Mouse (Mus musculus) midbrain, postnatal 0 days (tissue): Measurements from ENCODE around the gene Herc3. TPM values are rescaled to one million over a fixed set of nuclear protein-coding genes. Genes with fewer than 3 reads are reported as not detected.
A peak's percentile ranks its signal among the peaks of the same experiment; 100 is the strongest.

Experiments used
- ATAC-seq: fragments of 200-750 bp; cut with Nextera tagmentation; 2 replicates; pipeline ENCODE4 v1.8.0; 2017; ENCODE audit warnings: moderate number of reproducible peaks, mild to moderate bottlenecking, moderate TSS enrichment, moderate library complexity; ENCODE audit not compliant: low FRiP score
- DNase-seq: peaks from one replicate; pipeline ENCODE4 v3.0.0-alpha.2; 2015; ENCODE audit warnings: low spot score
- H3K27ac ChIP-seq: fragments of 300-500 bp; sonication (generic); 2 replicates; pipeline ENCODE4 v1.5.1; 2014; ENCODE audit warnings: low read depth, mild to moderate bottlenecking, low read length, mixed read lengths
- H3K27me3 ChIP-seq: fragments of 300-500 bp; sonication (generic); 2 replicates; pipeline ENCODE4 v1.6.1; 2014; ENCODE audit warnings: low read length, control low read depth, mixed read lengths; ENCODE audit not compliant: insufficient read depth
- H3K36me3 ChIP-seq: fragments of 300-500 bp; sonication (generic); 2 replicates; pipeline ENCODE4 v1.6.1; 2014; ENCODE audit warnings: low read length, control low read depth, mixed read lengths; ENCODE audit not compliant: insufficient read depth
- H3K4me1 ChIP-seq: fragments of 300-500 bp; sonication (generic); 2 replicates; pipeline ENCODE4 v1.6.1; 2014; ENCODE audit warnings: mild to moderate bottlenecking, control low read depth, antibody characterized with exemption, low read length, mixed read lengths; ENCODE audit not compliant: insufficient read depth
- H3K4me2 ChIP-seq: fragments of 300-500 bp; sonication (generic); 2 replicates; pipeline ENCODE4 v1.6.1; 2014; ENCODE audit warnings: low read depth, mild to moderate bottlenecking, low read length, mixed read lengths; ENCODE audit not compliant: poor library complexity, severe bottlenecking
- H3K4me3 ChIP-seq: fragments of 300-500 bp; sonication (generic); 2 replicates; pipeline ENCODE4 v1.5.1; 2014; ENCODE audit warnings: low read depth, mild to moderate bottlenecking, low read length, moderate library complexity
- H3K9ac ChIP-seq: fragments of 300-500 bp; sonication (generic); replicated peaks from 2 replicates; pipeline ENCODE4 v1.6.1; 2014; ENCODE audit warnings: mild to moderate bottlenecking, low read length, moderate library complexity, mixed read lengths; ENCODE audit not compliant: poor library complexity, severe bottlenecking
- H3K9me3 ChIP-seq: fragments of 300-500 bp; sonication (generic); 2 replicates; pipeline ENCODE4 v1.6.1; 2016; ENCODE audit warnings: low read length, control low read depth
- CTCF ChIP-seq: IDR thresholded peaks from 2 replicates; pipeline ENCODE4 v1.5.1; 2016; ENCODE audit warnings: antibody characterized with exemption, mild to moderate bottlenecking
- WGBS: fragments of 180-500 bp; shearing (Covaris S2); extraction: QIAGEN DNeasy Blood & Tissue Kit; methylation state at CpG from one replicate; pipeline ENCODE4 v1.1.7; 2014; 5-methylcytosine and 5-hydroxymethylcytosine counted together
- polyA plus RNA-seq: library from polyadenylated mRNA; unstranded; fragments of >200 nt; fragmentation: Nextera tagmentation; extraction: Ambion mirVana; gene quantifications from 2 replicates; pipeline ENCODE4 v1.2.1, GENCODE M21; 2015
- total RNA-seq: library from RNA; depleted of rRNA; stranded (reverse); fragments of >200 nt; gene quantifications from 2 replicates; pipeline ENCODE4 v1.2.3, GENCODE M21; 2014

The Herc3 gene
- total and polyA plus RNA-seq, 2 experiments from 2014 or later, result 34.2 to 153 TPM

DNA sequence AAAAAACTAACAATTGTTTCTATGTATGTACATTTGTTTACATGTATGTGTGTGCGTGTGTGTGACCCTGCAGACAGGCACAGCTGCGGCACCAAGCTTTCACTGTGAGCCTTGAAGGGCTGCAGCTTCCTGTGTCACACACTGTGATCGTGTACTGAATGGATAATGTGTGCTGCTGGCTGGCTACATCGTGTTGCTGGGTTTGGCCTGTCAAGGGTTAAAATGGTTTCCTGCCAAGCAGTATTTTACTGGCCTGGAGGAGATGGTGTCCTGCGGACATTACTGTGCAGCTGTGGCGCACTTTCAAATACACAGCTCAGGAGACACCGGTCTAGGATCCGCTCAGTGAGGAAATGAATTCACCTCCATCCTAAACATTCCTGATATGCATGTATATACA, 71.9 kb downstream of the Herc3 start:
- Histone ChIP-seq H3K27ac (no peak overlapping the region), H3K9me3 (peaks cover 5% of the 10 kb centered on the region; the same call in 1 of the 2 replicates), H3K36me3 (no peaks in the 10 kb centered on the region), H3K27me3 (no peaks in the 10 kb centered on the region), H3K9ac (no peak overlapping the region), H3K4me3 (no peak overlapping the region), H3K4me2 (peak overlapping the region; percentile 26; the same call in 1 of the 2 replicates), H3K4me1 (no peaks in the 10 kb centered on the region)
- TF ChIP-seq CTCF, result no peak
- WGBS, result 11% methylated on average over 8 of the region's 8 CpGs
- ATAC-seq, result peak; percentile 67
- DNase-seq, result peak; percentile 93

DNA sequence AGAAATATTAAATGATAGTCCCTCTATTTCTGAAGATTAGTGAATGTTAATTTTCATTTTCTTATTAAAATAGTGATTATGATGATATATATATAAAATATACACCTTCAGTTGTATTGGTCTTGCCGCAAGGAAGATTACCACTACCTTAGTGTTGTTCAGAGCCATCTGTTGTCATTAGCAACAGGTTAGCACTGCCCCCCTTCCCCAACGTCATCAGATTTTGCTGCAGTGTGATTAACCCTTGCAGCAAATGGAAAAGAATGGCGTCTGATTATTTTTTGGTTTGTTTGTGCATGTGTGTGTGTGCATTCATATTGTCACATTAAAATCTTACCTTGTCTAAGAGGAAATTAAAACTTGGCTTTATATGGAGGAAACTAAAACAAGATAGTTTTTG, 73.3 kb downstream of the Herc3 start:
- TF ChIP-seq CTCF, result no peak
- Histone ChIP-seq H3K4me3 (no peak overlapping the region), H3K27ac (no peak overlapping the region), H3K27me3 (no peaks in the 10 kb centered on the region), H3K4me2 (no peak overlapping the region), H3K36me3 (no peaks in the 10 kb centered on the region), H3K4me1 (no peaks in the 10 kb centered on the region), H3K9ac (no peak overlapping the region), H3K9me3 (peaks cover 5% of the 10 kb centered on the region; the same call in 1 of the 2 replicates)
- ATAC-seq, result no peak
- 46% methylated on average over 3 of the region's 3 CpGs for WGBS
- DNase-seq, result peak; percentile 71

DNA sequence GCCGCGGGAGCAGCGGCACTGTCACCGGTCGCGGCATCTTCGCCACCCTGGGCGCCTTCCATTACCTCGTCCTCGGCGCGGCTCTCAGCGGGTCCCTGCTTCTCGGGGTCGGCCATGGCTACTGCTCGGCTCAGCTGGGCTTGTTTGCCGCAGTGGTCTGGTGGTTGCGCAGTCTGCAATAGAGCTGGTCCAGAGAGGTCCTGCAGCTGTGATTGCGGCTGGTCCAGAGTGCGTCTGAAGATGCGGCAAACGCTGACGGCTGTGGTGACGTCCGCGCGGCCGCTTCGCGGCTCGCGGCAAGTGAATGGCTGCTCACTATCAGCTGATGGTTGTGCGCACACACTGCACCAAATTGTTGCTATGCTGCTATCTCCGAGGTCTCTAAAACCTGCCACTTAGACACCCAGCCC, 75.6 kb downstream of the Herc3 start, which contains the start of gene Nap1l5:
Nap1l5 (minus strand) TSS at position 225 of the 410 bp plus-strand sequence.
- Histone ChIP-seq H3K27ac (peak within 1 kb of the TSS; percentile 88), H3K9me3 (peaks cover 5% of the 10 kb centered on the region; the same call in 1 of the 2 replicates), H3K27me3 (no peaks in the 10 kb centered on the region), H3K4me2 (peak within 1 kb of the TSS; percentile 49), H3K36me3 (no peaks in the 10 kb centered on the region), H3K4me1 (no peaks in the 10 kb centered on the region), H3K4me3 (peak within 1 kb of the TSS; percentile 51), H3K9ac (peak within 1 kb of the TSS; percentile 70)
- ATAC-seq (peak; percentile 96), DNase-seq (peak; percentile 89)
- 40% methylated on average over 34 of the region's 34 CpGs for WGBS
- TF ChIP-seq CTCF, result no peak

DNA sequence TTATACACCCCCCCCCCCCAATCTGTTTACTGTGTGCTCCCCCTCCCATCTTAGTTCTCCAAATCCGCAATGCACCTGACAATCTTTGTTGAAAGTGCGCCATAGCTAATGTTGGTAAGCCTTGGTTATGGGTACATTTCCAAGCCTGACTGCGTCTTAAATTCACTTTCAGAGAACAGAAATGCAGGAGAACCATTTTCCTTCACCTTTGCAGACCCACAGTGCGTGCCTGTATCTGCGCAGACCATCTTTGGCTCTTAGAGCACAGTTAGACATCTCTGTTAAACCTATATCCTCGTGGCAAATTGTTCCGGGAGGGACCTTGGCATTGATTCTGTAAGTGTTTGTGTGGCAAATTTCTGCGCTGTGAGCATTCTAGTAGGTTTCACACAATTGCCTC, 76.1 kb downstream of the Herc3 start:
- ATAC-seq, result 0 out of 2 replicates have a peak, but pooled peaks have one; percentile 1
- Histone ChIP-seq H3K9me3 (peaks cover 5% of the 10 kb centered on the region; the same call in 1 of the 2 replicates), H3K27ac (peak overlapping the region; percentile 88)

DNA sequence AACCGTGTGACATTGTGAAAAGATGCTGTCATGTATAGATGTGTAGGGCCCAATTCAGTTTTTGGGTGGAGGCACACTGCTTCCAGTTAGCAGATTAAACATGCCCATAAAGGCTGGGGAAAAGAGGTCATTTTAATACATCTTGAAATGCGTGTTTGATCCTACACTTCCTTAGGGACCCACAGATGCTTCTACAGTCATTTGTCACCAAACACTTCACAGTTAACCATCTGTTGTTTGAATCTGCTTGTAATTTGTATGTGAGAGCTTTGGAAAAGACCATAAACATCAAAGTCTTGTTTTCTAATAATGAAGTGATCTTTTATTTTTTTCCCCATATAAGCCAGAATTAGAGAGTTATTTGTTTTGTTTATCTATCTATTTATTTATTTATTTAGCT, 76.5 kb downstream of the Herc3 start:
- Histone ChIP-seq H3K27ac (peak overlapping the region; percentile 88), H3K36me3 (no peaks in the 10 kb centered on the region), H3K9ac (0 out of 2 replicates have a peak overlapping the region, but pooled peaks have one; percentile 26), H3K9me3 (peaks cover 5% of the 10 kb centered on the region; the same call in 1 of the 2 replicates), H3K4me3 (no peak overlapping the region), H3K4me1 (no peaks in the 10 kb centered on the region), H3K4me2 (no peak overlapping the region; the same call in 1 of the 2 replicates), H3K27me3 (no peaks in the 10 kb centered on the region)
- TF ChIP-seq CTCF, result no peak
- DNase-seq, result no peak
- ATAC-seq, result no peak; the same call in 1 of the 2 replicates
- whole genome bisulfite sequencing, result 58% methylated on average over 2 of the region's 2 CpGs

More for the DNA sequence above, 76.1 kb downstream of the Herc3 start:
- no peaks in the 10 kb centered on the region for H3K27me3 ChIP-seq
- peak overlapping the region; percentile 51; the same call in 1 of the 2 replicates for H3K4me3 ChIP-seq
- 67% methylated on average over 8 of the region's 8 CpGs for WGBS
- H3K36me3 ChIP-seq, result no peaks in the 10 kb centered on the region
- DNase-seq, result no peak
- H3K4me1 ChIP-seq, result no peaks in the 10 kb centered on the region
- no peak for TF ChIP-seq CTCF
- H3K9ac ChIP-seq, result 0 out of 2 replicates have a peak overlapping the region, but pooled peaks have one; percentile 26
- peak overlapping the region; percentile 49 for H3K4me2 ChIP-seq

DNA sequence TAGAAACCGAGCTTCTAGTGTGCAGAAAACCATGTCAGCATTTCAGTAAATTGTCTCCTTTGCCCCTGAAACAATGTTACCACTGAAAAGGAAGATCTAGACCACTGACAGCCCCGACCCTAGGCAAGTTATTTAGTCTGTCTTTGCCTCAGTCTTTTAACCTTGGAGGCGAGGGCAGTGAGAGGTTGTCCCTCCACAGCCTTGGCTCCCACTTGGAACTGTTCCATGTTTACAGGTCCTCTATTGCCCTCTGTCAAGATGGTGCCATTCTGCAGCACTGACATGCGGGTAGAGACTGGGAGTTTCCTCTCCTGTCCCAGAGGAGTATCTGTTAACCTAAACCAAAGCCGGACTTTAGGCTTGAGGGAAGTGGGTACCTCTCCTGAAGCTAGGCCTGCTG, 81.6 kb downstream of the Herc3 start:
- no peak overlapping the region for H3K9ac ChIP-seq
- H3K27ac ChIP-seq, result no peak overlapping the region
- no peak for TF ChIP-seq CTCF
- no peaks in the 10 kb centered on the region for H3K4me1 ChIP-seq
- ATAC-seq, result no peak
- peaks cover 4% of the 10 kb centered on the region; the same call in 1 of the 2 replicates for H3K36me3 ChIP-seq
- H3K9me3 ChIP-seq, result no peaks in the 10 kb centered on the region
- no peaks in the 10 kb centered on the region for H3K27me3 ChIP-seq
- H3K4me3 ChIP-seq, result no peak overlapping the region
- no peak for DNase-seq
- 80% methylated on average over 5 of the region's 5 CpGs for WGBS
- H3K4me2 ChIP-seq, result no peak overlapping the region
